Mouse (Mus musculus): ENCODE measurements around the gene Pus1. TPM values are rescaled to one million over a fixed set of nuclear protein-coding genes. Genes with fewer than 3 reads are reported as not detected.

Pus1 gene
- polyA plus RNA-seq (2014; fragmentation: Nextera tagmentation; extraction: Ambion mirVana), result 14.9 and 16.3 TPM in 2 replicates

- Histone ChIP-seq H3K27me3 (ENCODE audit: control insufficient read depth, insufficient read depth, low read length) (no peaks in the 10 kb centered on the region), H3K9ac (ENCODE audit: low read length) (peak within 1 kb of the TSS; percentile 91), H3K4me1 (ENCODE audit: control insufficient read depth in 2 of 2, insufficient read depth in 2 of 2, low read length in 2 of 2) (peaks cover 8% of the 10 kb centered on the region in 2 experiments), H3K27ac (replicated peaks in 1 of 2; ENCODE audit: control insufficient read depth in 1 of 2, insufficient read depth in 1 of 2, low read depth in 2 of 2, low read length in 2 of 2) (peak within 1 kb of the TSS; percentile 50 to 54; a peak in 3 of 4 replicates), H3K36me3 (ENCODE audit: control insufficient read depth, insufficient read depth, low read length) (peaks cover 42% of the 10 kb centered on the region), H3K4me2 (ENCODE audit: low read length) (peak within 1 kb of the TSS; percentile 89), H3K4me3 (ENCODE audit: control insufficient read depth in 1 of 2, insufficient read depth in 1 of 2, low read depth in 1 of 2, low read length in 2 of 2) (peak within 1 kb of the TSS; percentile 81 to 92), H3K9me3 (ENCODE audit: control insufficient read depth, low read length) (no peaks in the 10 kb centered on the region)
- ATAC-seq (ENCODE audit: insufficient number of reproducible peaks, insufficient read depth, low FRiP score, low read depth), result peak; percentile 84
- WGBS, result under 1% methylated on average over 57 of the region's 57 CpGs
Measured at GRCm38 (mm10) chr5:110779998-110780760, at the start of gene Pus1. Pus1 (minus strand) TSS chr5:110780659.

GRCm38 (mm10) chr5:110827576-110827975 lies 47.1 kb upstream of the Pus1 start:
- no peak overlapping the region for H3K9ac ChIP-seq (ENCODE audit: low read length)
- H3K36me3 ChIP-seq (ENCODE audit: control insufficient read depth, insufficient read depth, low read length), result peaks cover 15% of the 10 kb centered on the region
- no peak overlapping the region for H3K27ac ChIP-seq (replicated peaks in 1 of 2; ENCODE audit: control insufficient read depth in 1 of 2, insufficient read depth in 1 of 2, low read depth in 2 of 2, low read length in 2 of 2)
- no peak for ATAC-seq (ENCODE audit: insufficient number of reproducible peaks, insufficient read depth, low FRiP score, low read depth)
- 92% methylated on average over 5 of the region's 5 CpGs for WGBS
- no peaks in the 10 kb centered on the region for H3K27me3 ChIP-seq (ENCODE audit: control insufficient read depth, insufficient read depth, low read length)
- no peaks in the 10 kb centered on the region for H3K4me1 ChIP-seq (ENCODE audit: control insufficient read depth in 2 of 2, insufficient read depth in 2 of 2, low read length in 2 of 2)
- no peak overlapping the region for H3K4me2 ChIP-seq (ENCODE audit: low read length)
- no peak overlapping the region for H3K4me3 ChIP-seq (ENCODE audit: control insufficient read depth in 1 of 2, insufficient read depth in 1 of 2, low read depth in 1 of 2, low read length in 2 of 2)
- no peaks in the 10 kb centered on the region for H3K9me3 ChIP-seq (ENCODE audit: control insufficient read depth, low read length)

GRCm38 (mm10) chr5:110826781-110827495 lies 46.5 kb upstream of the Pus1 start:
- Histone ChIP-seq H3K36me3 (ENCODE audit: control insufficient read depth, insufficient read depth, low read length) (peaks cover 12% of the 10 kb centered on the region), H3K4me2 (ENCODE audit: low read length) (no peak overlapping the region), H3K27me3 (ENCODE audit: control insufficient read depth, insufficient read depth, low read length) (no peaks in the 10 kb centered on the region), H3K4me3 (ENCODE audit: control insufficient read depth in 1 of 2, insufficient read depth in 1 of 2, low read depth in 1 of 2, low read length in 2 of 2) (no peak overlapping the region), H3K4me1 (ENCODE audit: control insufficient read depth in 2 of 2, insufficient read depth in 2 of 2, low read length in 2 of 2) (no peaks in the 10 kb centered on the region), H3K27ac (replicated peaks in 1 of 2; ENCODE audit: control insufficient read depth in 1 of 2, insufficient read depth in 1 of 2, low read depth in 2 of 2, low read length in 2 of 2) (no peak overlapping the region), H3K9ac (ENCODE audit: low read length) (no peak overlapping the region), H3K9me3 (ENCODE audit: control insufficient read depth, low read length) (no peaks in the 10 kb centered on the region)
- ATAC-seq (ENCODE audit: insufficient number of reproducible peaks, insufficient read depth, low FRiP score, low read depth), result no peak
- WGBS, result 78% methylated on average over 8 of the region's 8 CpGs

GRCm38 (mm10) chr5:110824421-110824820 lies 44.0 kb upstream of the Pus1 start:
- no peak overlapping the region for H3K4me3 ChIP-seq (ENCODE audit: control insufficient read depth in 1 of 2, insufficient read depth in 1 of 2, low read depth in 1 of 2, low read length in 2 of 2)
- 83% methylated on average over 4 of the region's 4 CpGs for WGBS

GRCm38 (mm10) chr5:110809667-110810325 lies 29.3 kb upstream of the Pus1 start, which contains the start of gene Ulk1:
Ulk1 (minus strand) TSS chr5:110810097.
- H3K27me3 ChIP-seq (ENCODE audit: control insufficient read depth, insufficient read depth, low read length), result no peaks in the 10 kb centered on the region
- H3K4me2 ChIP-seq (ENCODE audit: low read length), result peak within 1 kb of the TSS; percentile 96
- no peaks in the 10 kb centered on the region for H3K9me3 ChIP-seq (ENCODE audit: control insufficient read depth, low read length)
- under 1% methylated on average over 78 of the region's 80 CpGs for WGBS
- H3K4me3 ChIP-seq (ENCODE audit: control insufficient read depth in 1 of 2, insufficient read depth in 1 of 2, low read depth in 1 of 2, low read length in 2 of 2), result peak within 1 kb of the TSS; percentile 72 to 81
- H3K27ac ChIP-seq (replicated peaks in 1 of 2; ENCODE audit: control insufficient read depth in 1 of 2, insufficient read depth in 1 of 2, low read depth in 2 of 2, low read length in 2 of 2), result peak within 1 kb of the TSS; percentile 60 to 77
- H3K9ac ChIP-seq (ENCODE audit: low read length), result peak within 1 kb of the TSS; percentile 88
- peaks cover 9 to 26% of the 10 kb centered on the region in 2 experiments; a peak in 3 of 4 replicates for H3K4me1 ChIP-seq (ENCODE audit: control insufficient read depth in 2 of 2, insufficient read depth in 2 of 2, low read length in 2 of 2)
- peak; percentile 95 for ATAC-seq (ENCODE audit: insufficient number of reproducible peaks, insufficient read depth, low FRiP score, low read depth)
- peaks cover 26% of the 10 kb centered on the region for H3K36me3 ChIP-seq (ENCODE audit: control insufficient read depth, insufficient read depth, low read length)

More at GRCm38 (mm10) chr5:110824421-110824820, 44.0 kb upstream of the Pus1 start:
- Histone ChIP-seq H3K36me3 (ENCODE audit: control insufficient read depth, insufficient read depth, low read length) (peaks cover 6% of the 10 kb centered on the region; the same call in 1 of the 2 replicates), H3K27me3 (ENCODE audit: control insufficient read depth, insufficient read depth, low read length) (no peaks in the 10 kb centered on the region), H3K27ac (replicated peaks in 1 of 2; ENCODE audit: control insufficient read depth in 1 of 2, insufficient read depth in 1 of 2, low read depth in 2 of 2, low read length in 2 of 2) (no peak overlapping the region), H3K4me2 (ENCODE audit: low read length) (no peak overlapping the region), H3K4me1 (ENCODE audit: control insufficient read depth in 2 of 2, insufficient read depth in 2 of 2, low read length in 2 of 2) (no peaks in the 10 kb centered on the region), H3K9me3 (ENCODE audit: control insufficient read depth, low read length) (no peaks in the 10 kb centered on the region), H3K9ac (ENCODE audit: low read length) (no peak overlapping the region)
- no peak for ATAC-seq (ENCODE audit: insufficient number of reproducible peaks, insufficient read depth, low FRiP score, low read depth)

- peak overlapping the region in 1 of 2 experiments; percentile 77; a peak in 2 of 4 replicates for H3K27ac ChIP-seq (replicated peaks in 1 of 2; ENCODE audit: control insufficient read depth in 1 of 2, insufficient read depth in 1 of 2, low read depth in 2 of 2, low read length in 2 of 2)
- peaks cover 33% of the 10 kb centered on the region for H3K36me3 ChIP-seq (ENCODE audit: control insufficient read depth, insufficient read depth, low read length)
- H3K4me2 ChIP-seq (ENCODE audit: low read length), result peak overlapping the region; percentile 96
- no peak for ATAC-seq (ENCODE audit: insufficient number of reproducible peaks, insufficient read depth, low FRiP score, low read depth)
- H3K4me1 ChIP-seq (ENCODE audit: control insufficient read depth in 2 of 2, insufficient read depth in 2 of 2, low read length in 2 of 2), result peaks cover 9 to 26% of the 10 kb centered on the region in 2 experiments; a peak in 3 of 4 replicates
- H3K9me3 ChIP-seq (ENCODE audit: control insufficient read depth, low read length), result no peaks in the 10 kb centered on the region
- WGBS, result 1% methylated on average over 27 of the region's 27 CpGs
- no peaks in the 10 kb centered on the region for H3K27me3 ChIP-seq (ENCODE audit: control insufficient read depth, insufficient read depth, low read length)
- H3K4me3 ChIP-seq (ENCODE audit: control insufficient read depth in 1 of 2, insufficient read depth in 1 of 2, low read depth in 1 of 2, low read length in 2 of 2), result peak overlapping the region; percentile 72 to 81
- peak overlapping the region; percentile 88 for H3K9ac ChIP-seq (ENCODE audit: low read length)
Measured at GRCm38 (mm10) chr5:110808821-110809666, 28.6 kb upstream of the Pus1 start.
